Mouse (Mus musculus) kidney, embryonic 16.5 days (tissue): ENCODE data around the gene Lrrtm1. TPM values are rescaled to one million over a fixed set of nuclear protein-coding genes. Genes with fewer than 3 reads are reported as not detected.

ENCODE experiments used
- ATAC-seq: fragments of 200-750 bp; cut with Nextera tagmentation; 2 replicates; pipeline ENCODE4 v1.8.0; 2017; ENCODE audit warnings: moderate TSS enrichment; ENCODE audit not compliant: low FRiP score, low TSS enrichment
- H3K27ac ChIP-seq: fragments of 300-500 bp; sonication (generic); 2 replicates; pipeline ENCODE4 v1.5.1; 2014; ENCODE audit warnings: low read length
- H3K27me3 ChIP-seq: fragments of 300-500 bp; sonication (generic); 2 replicates; pipeline ENCODE4 v1.6.1; 2014; ENCODE audit warnings: low read length, control low read depth, mixed read lengths; ENCODE audit not compliant: insufficient read depth
- H3K36me3 ChIP-seq: fragments of 300-500 bp; sonication (generic); 2 replicates; pipeline ENCODE4 v1.6.1; 2014; ENCODE audit warnings: low read length, control low read depth, mixed read lengths; ENCODE audit not compliant: insufficient read depth
- H3K4me1 ChIP-seq: fragments of 300-500 bp; sonication (generic); 2 replicates; pipeline ENCODE4 v1.6.1; 2014; ENCODE audit warnings: low read length, control low read depth, mixed read lengths; ENCODE audit not compliant: insufficient read depth
- H3K4me2 ChIP-seq: fragments of 300-500 bp; sonication (generic); replicated peaks from 2 replicates; pipeline ENCODE4 v1.6.1; 2014; ENCODE audit warnings: low read depth, low read length
- H3K4me3 ChIP-seq: fragments of 300-500 bp; sonication (generic); 2 replicates; pipeline ENCODE4 v1.5.1; 2014; ENCODE audit warnings: mild to moderate bottlenecking, low read length
- H3K9ac ChIP-seq: fragments of 300-500 bp; sonication (generic); replicated peaks from 2 replicates; pipeline ENCODE4 v1.6.1; 2014; ENCODE audit warnings: low read length
- H3K9me3 ChIP-seq: fragments of 300-500 bp; sonication (generic); 2 replicates; pipeline ENCODE4 v1.6.1; 2016; ENCODE audit warnings: low read length, control low read depth
- WGBS: fragments of 180-500 bp; shearing (Covaris S2); extraction: QIAGEN DNeasy Blood & Tissue Kit; methylation state at CpG from one replicate; pipeline ENCODE4 v1.1.7; 2014; 5-methylcytosine and 5-hydroxymethylcytosine counted together
- polyA plus RNA-seq: library from polyadenylated mRNA; unstranded; fragments of >200 nt; fragmentation: Nextera tagmentation; extraction: Ambion mirVana; gene quantifications from 2 replicates; pipeline ENCODE4 v1.2.1, GENCODE M21; 2015

The Lrrtm1 gene
- polyA plus RNA-seq, 1 experiment from 2014 or later, result 6.6 TPM

- H3K4me2 ChIP-seq, result no peak overlapping the region
Measured at GRCm38 (mm10) chr6:77291415-77291814, 48.9 kb downstream of the Lrrtm1 start.

GRCm38 (mm10) chr6:77301305-77301704 is 58.8 kb downstream of the Lrrtm1 start:
- H3K4me1 ChIP-seq, result peaks cover 5% of the 10 kb centered on the region; the same call in 1 of the 2 replicates
- no peaks in the 10 kb centered on the region for H3K9me3 ChIP-seq
- no peaks in the 10 kb centered on the region for H3K36me3 ChIP-seq
- ATAC-seq, result no peak
- H3K27ac ChIP-seq, result no peak overlapping the region
- no peak overlapping the region for H3K9ac ChIP-seq
- no peaks in the 10 kb centered on the region for H3K27me3 ChIP-seq
- H3K4me3 ChIP-seq, result no peak overlapping the region
- WGBS, result 93% methylated on average over 1 of the region's 1 CpGs
- no peak overlapping the region for H3K4me2 ChIP-seq

More at GRCm38 (mm10) chr6:77291415-77291814, 48.9 kb downstream of the Lrrtm1 start:
- Histone ChIP-seq H3K27ac (no peak overlapping the region), H3K9ac (no peak overlapping the region), H3K4me1 (no peaks in the 10 kb centered on the region), H3K36me3 (no peaks in the 10 kb centered on the region), H3K9me3 (no peaks in the 10 kb centered on the region), H3K27me3 (no peaks in the 10 kb centered on the region), H3K4me3 (no peak overlapping the region)
- no peak for ATAC-seq
- WGBS, result 76% methylated on average over 6 of the region's 6 CpGs

GRCm38 (mm10) chr6:77306796-77307195 is 64.3 kb downstream of the Lrrtm1 start:
- no peak for ATAC-seq
- WGBS, result 76% methylated on average over 3 of the region's 3 CpGs
- H3K4me1 ChIP-seq, result peaks cover 5% of the 10 kb centered on the region; the same call in 1 of the 2 replicates

More at GRCm38 (mm10) chr6:77306796-77307195, 64.3 kb downstream of the Lrrtm1 start:
- Histone ChIP-seq H3K27ac (no peak overlapping the region), H3K9me3 (no peaks in the 10 kb centered on the region), H3K27me3 (no peaks in the 10 kb centered on the region), H3K36me3 (no peaks in the 10 kb centered on the region), H3K4me3 (no peak overlapping the region), H3K9ac (no peak overlapping the region), H3K4me2 (no peak overlapping the region)
